Mouse (Mus musculus): ENCODE measurements around the gene Pam16. TPM values are rescaled to one million over a fixed set of nuclear protein-coding genes. Genes with fewer than 3 reads are reported as not detected.
A peak's percentile ranks its signal among the peaks of the same experiment; 100 is the strongest.

Gene Pam16
- polyA plus RNA-seq, 1 experiment: 41.8 TPM

DNA sequence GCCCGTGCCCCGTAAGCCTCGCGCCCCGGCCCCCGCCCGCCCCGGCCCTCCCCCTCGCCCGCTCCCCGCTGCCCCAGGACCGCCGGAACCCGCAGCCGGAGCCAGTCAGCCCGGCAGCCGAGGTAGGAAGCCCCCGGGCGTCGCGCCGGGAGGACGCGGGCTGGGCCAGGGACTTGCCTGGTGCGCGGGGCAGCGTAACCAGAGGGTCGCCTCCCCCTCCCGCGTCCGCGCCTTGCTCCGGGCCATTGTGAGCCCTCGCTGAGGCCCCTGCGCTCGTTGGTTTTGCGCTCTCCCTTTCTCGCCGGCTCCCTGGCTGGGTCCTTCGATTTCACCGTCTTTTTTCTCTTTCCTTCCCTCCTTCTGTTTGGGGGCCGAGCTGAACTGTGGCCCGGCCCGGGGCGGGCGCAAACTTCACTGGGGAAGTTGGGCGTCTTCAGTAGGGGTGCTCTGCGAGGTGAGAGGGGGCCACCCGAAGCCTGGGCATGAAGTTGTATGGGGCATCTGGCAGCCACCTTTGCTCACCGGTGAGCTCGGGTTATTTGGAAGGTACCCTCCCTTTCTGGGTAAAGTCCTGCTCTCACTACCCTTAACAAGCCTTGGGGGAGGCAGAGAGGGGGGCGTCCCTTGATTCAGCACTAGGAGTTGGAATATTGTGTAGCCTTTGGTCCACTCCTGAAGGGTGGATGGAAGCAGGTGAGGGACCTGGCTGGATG, 29.8 kb downstream of the Pam16 start:
- Histone ChIP-seq H3K36me3 (ENCODE audit: control insufficient read depth, insufficient read depth, low read length) (no peaks in the 10 kb centered on the region), H3K4me1 (ENCODE audit: control insufficient read depth, insufficient read depth, low read length) (peaks cover 42% of the 10 kb centered on the region), H3K27me3 (replicated peaks; ENCODE audit: control insufficient read depth, insufficient read depth, low read length) (no peaks in the 10 kb centered on the region), H3K4me3 (ENCODE audit: insufficient read depth, low read depth, low read length) (peak overlapping the region; percentile 81), H3K27ac (ENCODE audit: insufficient read depth, low read depth, low read length) (peak overlapping the region; percentile 95)
- no peak for DNase-seq
- under 1% methylated on average over 51 of the region's 52 CpGs for WGBS
- TF ChIP-seq POLR2A (IDR thresholded peaks at IDR 0.05; ENCODE audit: low read depth, low read length): no peak
- no peak for TF ChIP-seq CTCF (conservative IDR thresholded peaks at IDR 0.05; ENCODE audit: insufficient read depth, insufficient read length, low read depth, low read length)

DNA sequence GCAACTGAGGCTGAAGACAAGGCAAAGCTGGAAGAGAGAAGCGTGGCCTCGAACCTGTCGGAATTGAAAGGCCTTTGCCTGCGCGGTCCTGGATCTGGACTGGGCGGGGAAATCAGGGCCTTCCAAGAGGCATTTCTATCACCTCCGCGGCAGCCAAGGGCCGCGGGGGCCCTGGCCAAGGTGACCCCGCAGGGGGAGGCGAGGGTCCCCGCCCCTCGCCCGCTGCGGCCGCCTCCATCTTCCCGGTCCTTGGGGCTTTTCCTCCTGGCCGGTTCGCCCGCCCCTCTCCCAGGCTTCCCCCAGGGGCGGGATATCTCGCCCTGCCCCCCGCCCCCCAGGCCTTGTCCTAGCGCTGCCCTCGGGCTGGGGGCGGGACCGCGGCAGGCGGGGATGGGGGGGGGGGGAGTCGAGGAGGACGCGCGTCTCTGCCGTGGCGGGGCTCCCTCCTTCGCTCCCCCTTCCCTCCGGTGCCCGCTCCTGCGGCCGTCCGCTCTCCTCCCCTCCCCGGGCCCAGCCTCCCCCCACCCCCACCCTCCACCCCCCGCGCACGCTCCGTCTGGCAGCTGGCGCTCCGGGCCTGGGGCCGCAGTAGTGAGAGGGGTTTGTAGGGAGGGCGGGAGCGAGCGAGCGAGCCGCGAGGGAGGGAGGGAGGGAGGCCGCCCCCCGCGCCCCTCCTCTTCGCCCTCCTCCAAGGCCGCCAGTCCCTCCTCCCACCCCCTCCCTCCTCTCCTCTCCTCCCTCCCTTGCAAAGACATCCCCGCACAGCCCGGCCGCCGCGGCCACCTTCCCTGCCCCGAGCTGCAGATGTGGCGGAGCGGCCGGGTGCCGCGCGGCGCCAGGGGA, 30.6 kb downstream of the Pam16 start, which contains the start of gene Glis2:
Glis2 (plus strand) TSS at position 743 of the 843 bp plus-strand sequence.
- TF ChIP-seq POLR2A (IDR thresholded peaks at IDR 0.05; ENCODE audit: low read depth, low read length) (peak; percentile 9), CTCF (conservative IDR thresholded peaks at IDR 0.05; ENCODE audit: insufficient read depth, insufficient read length, low read depth, low read length) (no peak)
- no peaks in the 10 kb centered on the region for H3K27me3 ChIP-seq (replicated peaks; ENCODE audit: control insufficient read depth, insufficient read depth, low read length)
- under 1% methylated on average over 36 of the region's 74 CpGs for WGBS
- peaks cover 34% of the 10 kb centered on the region for H3K4me1 ChIP-seq (ENCODE audit: control insufficient read depth, insufficient read depth, low read length)
- H3K36me3 ChIP-seq (ENCODE audit: control insufficient read depth, insufficient read depth, low read length): no peaks in the 10 kb centered on the region
- H3K4me3 ChIP-seq (ENCODE audit: insufficient read depth, low read depth, low read length): peak within 1 kb of the TSS; percentile 81
- peak within 1 kb of the TSS; percentile 96 for H3K27ac ChIP-seq (ENCODE audit: insufficient read depth, low read depth, low read length)
- peak; percentile 89 for DNase-seq

DNA sequence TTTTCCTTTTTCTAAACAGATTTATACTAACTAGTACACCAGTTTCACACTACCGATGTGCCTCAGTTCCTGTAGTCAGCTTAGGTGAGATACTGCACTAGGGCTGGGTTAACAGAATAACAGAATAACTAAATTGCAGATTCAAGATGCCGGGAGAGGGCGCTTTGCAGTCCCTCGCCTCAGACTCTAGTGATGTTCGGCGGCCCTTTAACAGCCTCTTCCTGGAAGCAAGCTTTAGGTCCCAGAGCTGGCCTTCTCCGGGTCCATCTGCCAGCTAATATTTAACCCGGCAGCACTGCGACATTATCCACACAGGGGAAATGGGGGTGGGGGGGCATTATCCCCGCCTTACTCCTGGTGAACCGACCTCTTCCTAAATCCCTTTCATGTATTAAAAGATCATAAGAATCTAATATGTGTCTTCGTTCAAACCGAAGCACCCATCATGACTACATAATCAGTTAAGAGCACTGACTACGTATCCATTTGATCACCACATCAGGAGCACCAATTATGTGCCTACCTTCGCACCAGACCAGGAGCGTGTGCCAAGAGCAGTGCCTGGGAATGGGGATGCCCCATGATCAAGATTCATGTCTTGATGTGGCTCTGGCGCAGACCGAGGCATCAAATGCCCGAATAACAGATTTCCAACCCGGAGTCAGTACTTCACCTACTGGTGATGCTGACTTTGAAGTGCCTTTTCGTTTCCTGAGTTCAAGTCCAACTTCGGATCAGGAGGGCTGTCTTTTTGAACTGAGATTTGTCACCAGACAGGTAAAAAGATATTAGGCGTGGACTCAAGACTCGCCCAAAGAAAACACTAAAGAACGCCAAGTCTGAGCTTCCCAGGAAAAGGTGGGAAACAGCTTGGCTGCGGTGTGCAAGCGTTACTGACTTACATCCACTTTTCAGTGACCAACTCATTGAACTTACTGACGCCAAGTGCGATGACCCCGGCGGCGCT, 31.6 kb downstream of the Pam16 start:
- H3K4me1 ChIP-seq (ENCODE audit: control insufficient read depth, insufficient read depth, low read length): peaks cover 24% of the 10 kb centered on the region
- no peaks in the 10 kb centered on the region for H3K36me3 ChIP-seq (ENCODE audit: control insufficient read depth, insufficient read depth, low read length)
- H3K4me3 ChIP-seq (ENCODE audit: insufficient read depth, low read depth, low read length): peak overlapping the region; percentile 81
- DNase-seq: peak; percentile 92
- WGBS: 8% methylated on average over 32 of the region's 32 CpGs
- TF ChIP-seq CTCF (conservative IDR thresholded peaks at IDR 0.05; ENCODE audit: insufficient read depth, insufficient read length, low read depth, low read length) (peak; percentile 53), POLR2A (IDR thresholded peaks at IDR 0.05; ENCODE audit: low read depth, low read length) (no peak)
- no peaks in the 10 kb centered on the region for H3K27me3 ChIP-seq (replicated peaks; ENCODE audit: control insufficient read depth, insufficient read depth, low read length)
- H3K27ac ChIP-seq (ENCODE audit: insufficient read depth, low read depth, low read length): peak overlapping the region; percentile 96

DNA sequence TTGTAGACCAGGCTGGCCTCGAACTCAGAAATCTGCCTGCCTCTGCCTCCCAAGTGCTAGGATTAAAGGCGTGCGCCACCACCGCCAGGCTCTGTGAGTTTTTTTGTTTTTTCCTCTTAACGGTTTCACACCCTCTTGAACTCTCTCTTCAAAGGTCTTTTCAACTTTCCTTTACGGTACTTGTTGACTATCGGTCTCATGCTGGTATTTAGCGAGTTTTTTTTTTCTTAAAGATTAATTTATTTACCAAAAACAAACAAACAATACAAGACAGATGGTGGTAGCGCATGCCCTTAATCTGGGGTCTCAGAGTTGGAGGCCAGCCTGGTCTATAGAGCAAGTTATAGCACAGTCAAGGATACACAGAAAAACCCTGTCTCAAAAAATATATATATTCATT, 34.6 kb downstream of the Pam16 start:
- DNase-seq: no peak
- Histone ChIP-seq H3K4me1 (ENCODE audit: control insufficient read depth, insufficient read depth, low read length) (peaks cover 16% of the 10 kb centered on the region), H3K27ac (ENCODE audit: insufficient read depth, low read depth, low read length) (no peak overlapping the region), H3K36me3 (ENCODE audit: control insufficient read depth, insufficient read depth, low read length) (no peaks in the 10 kb centered on the region), H3K4me3 (ENCODE audit: insufficient read depth, low read depth, low read length) (no peak overlapping the region), H3K27me3 (replicated peaks; ENCODE audit: control insufficient read depth, insufficient read depth, low read length) (no peaks in the 10 kb centered on the region)
- no peak for TF ChIP-seq CTCF (conservative IDR thresholded peaks at IDR 0.05; ENCODE audit: insufficient read depth, insufficient read length, low read depth, low read length)
- TF ChIP-seq POLR2A (IDR thresholded peaks at IDR 0.05; ENCODE audit: low read depth, low read length): no peak
- WGBS: 94% methylated on average over 9 of the region's 9 CpGs

DNA sequence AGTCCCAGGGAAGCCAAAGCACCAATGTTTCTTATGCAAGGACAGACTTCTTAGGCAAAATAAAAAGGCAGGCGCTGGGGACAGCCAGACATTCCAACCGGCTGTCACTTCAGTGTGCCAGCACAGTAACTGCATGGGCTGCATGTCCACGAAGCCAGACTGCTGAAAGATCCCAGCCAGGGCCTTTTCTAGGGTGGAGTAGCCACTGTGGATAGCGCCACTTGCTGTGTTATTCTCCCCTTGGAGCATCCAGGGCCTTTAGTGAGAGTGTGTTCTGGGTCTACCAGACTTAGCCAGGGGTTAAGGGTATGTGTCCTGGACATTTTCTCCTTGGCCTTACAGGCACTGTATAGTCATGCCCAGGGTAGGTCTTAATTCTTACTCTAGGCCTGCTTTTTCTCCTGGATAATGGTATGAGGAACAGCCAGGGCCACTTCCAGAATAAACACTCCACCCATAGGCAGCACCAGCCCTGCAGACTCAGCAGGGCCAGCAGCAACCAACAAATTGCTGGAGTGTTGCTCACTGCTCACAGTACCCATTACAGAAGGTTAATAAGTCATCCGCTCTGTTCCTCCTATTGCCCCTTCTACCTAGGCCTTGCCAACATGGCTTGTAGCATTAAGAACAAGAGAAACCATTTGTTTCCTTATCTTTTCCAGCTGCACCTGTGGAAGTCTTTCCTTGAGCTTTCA, 37.1 kb downstream of the Pam16 start:
- no peaks in the 10 kb centered on the region for H3K36me3 ChIP-seq (ENCODE audit: control insufficient read depth, insufficient read depth, low read length)
- H3K4me3 ChIP-seq (ENCODE audit: insufficient read depth, low read depth, low read length): no peak overlapping the region
- TF ChIP-seq POLR2A (IDR thresholded peaks at IDR 0.05; ENCODE audit: low read depth, low read length): no peak
- TF ChIP-seq CTCF (conservative IDR thresholded peaks at IDR 0.05; ENCODE audit: insufficient read depth, insufficient read length, low read depth, low read length): no peak
- no peaks in the 10 kb centered on the region for H3K27me3 ChIP-seq (replicated peaks; ENCODE audit: control insufficient read depth, insufficient read depth, low read length)
- DNase-seq: peak; percentile 90
- peak overlapping the region; percentile 65 for H3K27ac ChIP-seq (ENCODE audit: insufficient read depth, low read depth, low read length)
- WGBS: 29% methylated on average over 5 of the region's 5 CpGs
- H3K4me1 ChIP-seq (ENCODE audit: control insufficient read depth, insufficient read depth, low read length): peaks cover 10% of the 10 kb centered on the region

DNA sequence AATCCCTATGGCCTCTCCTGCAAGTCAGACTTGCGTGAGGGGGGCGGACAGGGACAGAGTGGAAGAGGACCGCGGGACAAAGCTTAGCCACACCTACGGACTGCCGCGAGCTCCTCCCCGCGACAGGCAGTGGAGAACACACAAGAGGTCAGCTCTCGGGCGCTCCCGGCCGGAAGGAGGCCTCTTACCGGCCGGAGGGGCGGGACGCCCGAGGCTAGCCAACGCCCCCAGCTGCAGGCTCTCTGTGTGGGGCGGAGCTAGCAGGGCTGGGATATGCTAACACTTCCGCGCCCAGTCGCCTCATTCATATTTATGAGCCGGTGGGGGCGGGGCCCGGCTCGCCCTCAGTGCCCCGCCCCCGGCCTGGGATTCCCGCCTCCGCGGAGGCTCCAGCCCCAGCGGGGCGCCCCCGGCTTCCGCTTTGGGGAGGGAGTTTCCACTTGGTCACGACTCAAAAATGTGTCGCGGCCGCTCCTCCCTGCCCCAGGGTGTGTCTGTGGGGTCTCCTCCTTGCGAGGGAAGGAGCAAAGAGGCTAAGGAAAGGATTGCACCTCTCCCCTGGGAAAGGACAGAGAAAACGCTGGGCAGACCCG, 38.2 kb downstream of the Pam16 start:
- WGBS: under 1% methylated on average over 43 of the region's 43 CpGs
- peak; percentile 99 for DNase-seq
- Histone ChIP-seq H3K27me3 (replicated peaks; ENCODE audit: control insufficient read depth, insufficient read depth, low read length) (no peaks in the 10 kb centered on the region), H3K4me3 (ENCODE audit: insufficient read depth, low read depth, low read length) (peak overlapping the region; percentile 58), H3K4me1 (ENCODE audit: control insufficient read depth, insufficient read depth, low read length) (peaks cover 10% of the 10 kb centered on the region), H3K27ac (ENCODE audit: insufficient read depth, low read depth, low read length) (peak overlapping the region; percentile 85), H3K36me3 (ENCODE audit: control insufficient read depth, insufficient read depth, low read length) (no peaks in the 10 kb centered on the region)
- TF ChIP-seq POLR2A (IDR thresholded peaks at IDR 0.05; ENCODE audit: low read depth, low read length): peak; percentile 19
- 0 out of 2 replicates have a peak, but pooled peaks have one; percentile 8 for TF ChIP-seq CTCF (conservative IDR thresholded peaks at IDR 0.05; ENCODE audit: insufficient read depth, insufficient read length, low read depth, low read length)

All from kidney, adult 2 months (tissue).